Mouse (Mus musculus): ENCODE data around the gene Gmppb. TPM values are rescaled to one million over a fixed set of nuclear protein-coding genes. Genes with fewer than 3 reads are reported as not detected.
A peak's percentile ranks its signal among the peaks of the same experiment; 100 is the strongest.

Gene Gmppb
- polyA plus RNA-seq, 2 experiments: 12.9 to 15.5 TPM

GRCm38 (mm10) chr9:108049561-108050251 lies 664 bp downstream of the Gmppb start:
- Histone ChIP-seq H3K9ac (replicated peaks) (peak overlapping the region; percentile 74), H3K36me3 (replicated peaks; ENCODE audit: control insufficient read depth, insufficient read depth, low read depth) (peaks cover 64% of the 10 kb centered on the region), H3K4me2 (ENCODE audit: low read depth) (peak overlapping the region; percentile 98), H3K27ac (peak overlapping the region; percentile 58), H3K27me3 (ENCODE audit: control insufficient read depth, insufficient read depth, low read length) (no peaks in the 10 kb centered on the region), H3K4me3 (ENCODE audit: insufficient read depth in 1 of 2, low read depth in 2 of 2, low read length in 2 of 2) (peak overlapping the region; percentile 75 to 85), H3K4me1 (replicated peaks; ENCODE audit: control insufficient read depth in 2 of 2, insufficient read depth in 2 of 2, low read length in 1 of 2) (peaks cover 22 to 36% of the 10 kb centered on the region in 2 experiments), H3K9me3 (ENCODE audit: control insufficient read depth, low read length) (no peaks in the 10 kb centered on the region)
- whole genome bisulfite sequencing (ENCODE audit: insufficient replicate concordance): 32% methylated on average over 15 of the region's 15 CpGs
- ATAC-seq (ENCODE audit: insufficient read depth): peak; percentile 0; the same call in 1 of the 2 replicates
- no peak for DNase-seq (ENCODE audit: low read depth in 3 of 3, low spot score in 3 of 3)
- TF ChIP-seq EP300 (IDR thresholded peaks at IDR 0.05; ENCODE audit: low read depth) (no peak), CTCF (IDR thresholded peaks at IDR 0.05; ENCODE audit: low read depth) (no peak)

GRCm38 (mm10) chr9:108051184-108051930 lies 2.3 kb downstream of the Gmppb start:
- WGBS (ENCODE audit: insufficient replicate concordance): 90% methylated on average over 15 of the region's 15 CpGs
- TF ChIP-seq CTCF (IDR thresholded peaks at IDR 0.05; ENCODE audit: low read depth) (no peak), EP300 (IDR thresholded peaks at IDR 0.05; ENCODE audit: low read depth) (no peak)
- no peak for ATAC-seq (ENCODE audit: insufficient read depth)
- H3K27me3 ChIP-seq (ENCODE audit: control insufficient read depth, insufficient read depth, low read length): no peaks in the 10 kb centered on the region
- H3K27ac ChIP-seq: no peak overlapping the region
- peaks cover 64% of the 10 kb centered on the region for H3K36me3 ChIP-seq (replicated peaks; ENCODE audit: control insufficient read depth, insufficient read depth, low read depth)
- H3K4me3 ChIP-seq (ENCODE audit: insufficient read depth in 1 of 2, low read depth in 2 of 2, low read length in 2 of 2): no peak overlapping the region
- H3K9ac ChIP-seq (replicated peaks): no peak overlapping the region
- H3K4me2 ChIP-seq (ENCODE audit: low read depth): no peak overlapping the region
- no peak for DNase-seq (ENCODE audit: low read depth in 3 of 3, low spot score in 3 of 3)
- peaks cover 22 to 36% of the 10 kb centered on the region in 2 experiments for H3K4me1 ChIP-seq (replicated peaks; ENCODE audit: control insufficient read depth in 2 of 2, insufficient read depth in 2 of 2, low read length in 1 of 2)
- no peaks in the 10 kb centered on the region for H3K9me3 ChIP-seq (ENCODE audit: control insufficient read depth, low read length)

GRCm38 (mm10) chr9:108051931-108052220 lies 2.8 kb downstream of the Gmppb start:
- Histone ChIP-seq H3K27me3 (ENCODE audit: control insufficient read depth, insufficient read depth, low read length) (no peaks in the 10 kb centered on the region), H3K4me3 (ENCODE audit: insufficient read depth in 1 of 2, low read depth in 2 of 2, low read length in 2 of 2) (no peak overlapping the region), H3K4me1 (replicated peaks; ENCODE audit: control insufficient read depth in 2 of 2, insufficient read depth in 2 of 2, low read length in 1 of 2) (peaks cover 22 to 31% of the 10 kb centered on the region in 2 experiments), H3K27ac (no peak overlapping the region), H3K9ac (replicated peaks) (no peak overlapping the region), H3K36me3 (replicated peaks; ENCODE audit: control insufficient read depth, insufficient read depth, low read depth) (peaks cover 65% of the 10 kb centered on the region), H3K9me3 (ENCODE audit: control insufficient read depth, low read length) (no peaks in the 10 kb centered on the region), H3K4me2 (ENCODE audit: low read depth) (no peak overlapping the region)
- no peak for DNase-seq (ENCODE audit: low read depth in 3 of 3, low spot score in 3 of 3)
- TF ChIP-seq EP300 (IDR thresholded peaks at IDR 0.05; ENCODE audit: low read depth): no peak
- TF ChIP-seq CTCF (IDR thresholded peaks at IDR 0.05; ENCODE audit: low read depth): no peak
- ATAC-seq (ENCODE audit: insufficient read depth): no peak
- 72% methylated on average over 4 of the region's 4 CpGs for WGBS (ENCODE audit: insufficient replicate concordance)

- Histone ChIP-seq H3K9ac (replicated peaks) (no peak overlapping the region), H3K9me3 (ENCODE audit: control insufficient read depth, low read length) (no peaks in the 10 kb centered on the region), H3K27ac (no peak overlapping the region), H3K4me2 (ENCODE audit: low read depth) (no peak overlapping the region), H3K4me3 (ENCODE audit: insufficient read depth in 1 of 2, low read depth in 2 of 2, low read length in 2 of 2) (no peak overlapping the region), H3K36me3 (replicated peaks; ENCODE audit: control insufficient read depth, insufficient read depth, low read depth) (peaks cover 67% of the 10 kb centered on the region), H3K4me1 (replicated peaks; ENCODE audit: control insufficient read depth in 2 of 2, insufficient read depth in 2 of 2, low read length in 1 of 2) (peaks cover 17 to 27% of the 10 kb centered on the region in 2 experiments), H3K27me3 (ENCODE audit: control insufficient read depth, insufficient read depth, low read length) (no peaks in the 10 kb centered on the region)
- WGBS (ENCODE audit: insufficient replicate concordance): 75% methylated on average over 7 of the region's 7 CpGs
- no peak for DNase-seq (ENCODE audit: low read depth in 3 of 3, low spot score in 3 of 3)
- ATAC-seq (ENCODE audit: insufficient read depth): no peak
- TF ChIP-seq EP300 (IDR thresholded peaks at IDR 0.05; ENCODE audit: low read depth) (no peak), CTCF (IDR thresholded peaks at IDR 0.05; ENCODE audit: low read depth) (no peak)
Observed at GRCm38 (mm10) chr9:108052411-108052810, 3.4 kb downstream of the Gmppb start.

Data from liver, embryonic 14.5 days (tissue).